Mouse (Mus musculus) urinary bladder, postnatal 14 days (tissue): ENCODE measurements at regions not wholly inside any gene's neighbourhood (a gene's known extent, or its start where the extent isn't known, plus 50 kb on each side); places are given as distances from the start of the nearest gene placed in this dataset.

Experiments
- DNase-seq: peaks from one replicate; pipeline ENCODE4 v3.0.0; 2021; ENCODE audit warnings: low spot score

DNA sequence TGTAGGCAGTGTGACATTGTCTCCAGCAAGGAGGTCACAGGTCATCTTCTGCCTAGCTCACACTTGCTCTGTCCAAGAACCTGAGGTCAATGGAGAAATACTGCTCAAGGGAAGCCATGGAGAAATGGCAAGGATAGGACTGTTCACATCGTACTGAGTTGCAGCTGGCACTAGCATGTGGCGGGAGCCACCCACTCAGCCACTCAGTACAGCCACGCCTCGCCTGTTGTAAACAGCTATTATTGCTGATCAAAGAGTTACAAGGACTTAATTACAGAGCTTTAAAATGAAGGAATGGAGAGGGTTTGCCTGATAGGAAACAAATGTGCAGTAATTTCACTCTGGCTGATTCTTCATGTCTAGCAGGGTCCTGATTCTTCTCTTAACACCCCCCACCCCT lies 64.8 kb downstream of the Dll1 start:
- DNase-seq: no peak

DNA sequence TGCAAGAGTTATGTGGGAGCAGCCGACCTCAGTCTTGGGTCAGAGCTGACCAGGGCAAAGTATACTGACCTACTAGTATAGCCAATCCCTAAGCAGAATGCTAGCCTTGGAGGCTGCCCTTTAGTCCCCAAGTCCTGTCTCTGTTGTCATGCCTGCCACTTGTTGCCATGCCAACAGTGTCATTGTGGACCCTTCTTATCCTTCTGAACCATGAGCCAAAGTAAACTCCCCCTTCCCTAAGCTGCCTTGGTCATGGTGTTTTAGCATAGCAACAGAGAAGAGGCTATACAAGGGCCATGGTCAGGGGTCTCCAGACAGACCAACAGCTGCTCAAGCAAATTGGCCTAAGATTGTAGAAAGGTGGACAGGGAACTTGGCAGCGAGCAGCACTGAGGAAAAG lies 66.2 kb downstream of the Dll1 start:
- DNase-seq: no peak

DNA sequence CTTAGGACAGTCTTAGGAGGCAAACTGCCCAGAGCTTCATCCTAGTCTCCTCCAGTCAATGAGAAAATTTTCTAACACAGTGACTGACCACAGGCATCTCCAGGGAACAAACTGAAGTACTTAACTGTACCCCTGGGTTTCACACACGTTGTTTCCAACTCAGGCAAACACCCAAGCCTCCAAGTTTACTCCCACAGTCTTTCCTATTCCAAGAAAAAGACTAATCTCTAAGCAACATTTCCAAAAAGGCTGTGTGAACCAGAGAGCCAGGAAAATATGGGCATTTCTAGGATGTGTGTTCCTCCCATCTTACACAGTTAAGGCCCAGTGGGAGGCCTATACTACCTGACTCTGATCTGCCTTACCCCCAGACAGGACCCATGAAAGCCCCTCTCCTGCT lies 74.6 kb downstream of the Dll1 start:
- no peak for DNase-seq

DNA sequence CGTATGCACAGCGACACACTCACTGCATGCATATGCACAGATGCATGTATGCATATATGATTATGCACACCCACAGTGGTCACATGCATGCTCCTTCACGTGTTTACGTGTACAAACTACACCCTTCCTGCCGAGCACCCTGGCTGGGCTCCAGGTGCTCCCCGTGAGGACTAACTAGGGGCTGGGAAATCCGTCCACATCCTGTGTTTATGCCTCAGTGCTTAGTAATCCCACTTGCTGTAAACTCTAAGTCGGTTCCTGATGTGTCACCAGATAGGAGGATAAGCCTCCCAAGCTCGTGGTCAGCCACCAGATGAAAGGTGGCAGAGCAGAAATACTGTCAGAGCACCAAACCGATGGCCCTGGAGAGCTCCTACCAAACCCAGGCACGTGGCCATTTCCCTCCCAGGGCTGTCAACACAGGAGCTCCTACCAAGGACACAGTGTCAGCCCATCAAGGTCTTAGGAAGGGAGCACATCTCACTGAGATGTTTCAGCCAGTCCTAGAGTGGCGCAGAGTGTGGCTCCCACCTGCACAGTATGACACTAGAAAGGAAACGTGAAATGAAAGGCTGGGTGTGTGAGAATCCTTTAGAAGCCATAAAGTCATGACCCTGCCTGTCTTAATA lies 76.8 kb downstream of the Dll1 start:
- DNase-seq: peak; percentile 14

DNA sequence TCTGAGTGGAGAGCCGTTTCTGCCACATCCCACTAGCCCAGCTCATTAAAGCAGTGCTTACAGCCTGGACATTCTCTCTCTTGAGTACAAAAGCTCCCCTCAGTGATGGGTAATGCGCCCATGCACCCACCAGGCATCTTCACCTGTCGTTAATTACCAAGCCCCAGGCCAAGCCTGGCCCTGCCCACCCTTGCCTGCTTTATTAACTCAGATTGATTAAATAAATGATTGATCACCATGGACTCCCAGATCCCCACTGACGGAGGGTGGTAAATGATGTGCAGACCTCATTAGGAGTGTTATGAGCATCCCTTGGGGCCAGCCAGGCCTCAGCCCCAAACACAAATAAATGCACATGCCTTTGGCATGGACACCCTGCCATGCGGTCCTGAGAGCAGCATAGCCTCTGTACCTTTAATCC lies 82.5 kb downstream of the Dll1 start:
- no peak for DNase-seq

DNA sequence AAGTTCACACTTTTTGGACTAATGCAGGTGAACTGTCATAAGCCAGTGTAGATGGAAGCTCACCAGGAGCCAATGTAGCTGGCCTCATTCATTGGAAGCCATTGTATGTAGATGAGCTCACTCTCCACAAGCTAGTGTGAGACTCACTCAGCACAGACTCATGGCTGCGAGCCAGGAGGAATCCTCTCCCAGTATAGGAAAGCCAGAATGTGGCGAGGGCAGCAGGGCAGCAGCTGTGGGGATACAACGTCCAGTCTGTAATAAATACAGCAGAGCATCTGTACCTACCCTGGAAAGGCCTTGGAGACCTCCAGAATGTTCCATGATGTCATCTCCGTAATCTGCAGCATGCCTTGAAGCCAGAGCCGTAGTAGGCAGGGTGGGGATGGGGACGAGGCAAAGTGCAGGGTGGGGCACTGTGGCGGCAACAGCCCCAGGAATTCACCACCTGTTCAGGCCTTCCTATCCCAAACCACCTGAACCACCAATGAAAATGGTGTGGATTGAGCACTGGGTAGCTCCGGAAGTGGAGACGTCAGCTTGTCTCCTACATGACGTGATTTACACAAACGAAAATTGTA lies 84.1 kb downstream of the Dll1 start:
- DNase-seq: no peak

DNA sequence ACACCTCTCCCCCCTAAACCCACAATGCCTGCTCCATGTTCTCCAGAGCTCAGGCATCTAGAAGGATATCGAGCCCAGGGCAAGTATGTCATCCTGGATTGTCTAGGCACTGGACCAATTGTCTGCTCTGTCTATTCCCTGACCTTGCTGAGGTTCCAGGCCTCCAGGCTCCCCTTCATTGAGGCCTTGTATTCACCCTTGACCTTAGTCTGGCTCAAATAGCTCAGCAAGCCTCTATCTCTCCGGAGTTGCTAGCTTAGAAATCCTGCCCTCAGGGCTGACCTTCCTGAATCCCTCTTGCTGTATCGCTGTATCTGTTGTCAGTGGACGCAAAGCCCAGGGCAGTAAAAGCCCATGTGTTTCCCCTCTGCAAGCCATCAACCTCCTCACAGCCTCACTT lies 85.0 kb downstream of the Dll1 start:
- no peak for DNase-seq

DNA sequence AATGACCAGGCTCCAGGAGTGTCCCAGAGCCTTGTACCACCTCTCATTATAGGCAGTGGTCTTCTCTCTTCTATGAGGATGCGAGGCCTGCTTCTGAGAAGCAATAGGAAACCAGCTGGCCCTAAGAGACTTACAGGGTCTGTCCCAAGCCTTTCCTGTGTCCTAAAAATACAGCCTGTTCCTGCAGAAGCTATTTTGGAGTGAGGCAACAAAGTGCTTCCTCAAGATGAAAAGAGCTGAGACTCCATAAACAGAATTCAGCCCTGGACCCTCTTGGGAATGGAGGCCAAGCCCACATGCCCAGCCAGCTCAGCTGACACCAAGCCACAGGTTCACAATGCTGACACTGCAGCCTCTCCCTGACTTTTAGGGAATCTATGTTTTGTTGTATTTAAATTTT lies 86.3 kb downstream of the Dll1 start:
- no peak for DNase-seq

DNA sequence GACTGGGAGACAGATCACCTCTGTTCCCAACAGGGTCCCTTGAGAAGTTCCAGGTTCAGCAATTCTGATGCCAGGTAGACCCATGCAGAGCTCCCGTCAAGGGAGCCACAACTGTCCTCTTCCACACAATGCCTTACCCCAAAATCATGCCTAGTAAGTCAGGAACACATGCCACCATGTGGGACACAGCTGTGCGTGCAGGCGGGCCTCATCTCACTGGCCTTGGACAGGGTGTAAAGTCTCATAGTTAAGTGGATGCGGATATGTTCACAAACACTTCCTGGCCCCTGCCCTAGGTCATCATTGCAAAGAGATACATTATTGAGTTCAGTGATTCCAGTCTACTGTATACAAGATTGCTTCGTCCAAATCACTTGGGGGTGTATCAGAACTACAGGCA lies 87.6 kb downstream of the Dll1 start:
- no peak for DNase-seq

DNA sequence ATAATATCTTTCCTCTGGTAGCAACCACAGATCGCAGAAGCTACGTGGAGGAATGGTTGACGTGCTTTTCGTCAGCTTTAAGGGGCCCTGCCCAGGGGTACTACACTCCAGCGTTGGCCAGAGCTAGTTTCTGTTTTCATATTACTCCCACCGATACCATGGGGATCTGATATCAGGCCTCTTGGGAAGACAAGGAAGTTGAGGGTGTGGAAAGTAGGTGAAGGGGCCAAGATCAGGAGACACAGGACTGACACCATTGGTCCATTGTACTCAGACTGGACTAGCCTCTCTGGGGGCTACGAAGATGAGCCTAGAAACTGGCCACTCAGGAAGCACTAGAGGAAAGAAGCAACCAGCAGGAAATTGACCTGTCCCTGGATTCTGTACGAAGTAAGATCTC lies 88.0 kb downstream of the Dll1 start:
- no peak for DNase-seq

DNA sequence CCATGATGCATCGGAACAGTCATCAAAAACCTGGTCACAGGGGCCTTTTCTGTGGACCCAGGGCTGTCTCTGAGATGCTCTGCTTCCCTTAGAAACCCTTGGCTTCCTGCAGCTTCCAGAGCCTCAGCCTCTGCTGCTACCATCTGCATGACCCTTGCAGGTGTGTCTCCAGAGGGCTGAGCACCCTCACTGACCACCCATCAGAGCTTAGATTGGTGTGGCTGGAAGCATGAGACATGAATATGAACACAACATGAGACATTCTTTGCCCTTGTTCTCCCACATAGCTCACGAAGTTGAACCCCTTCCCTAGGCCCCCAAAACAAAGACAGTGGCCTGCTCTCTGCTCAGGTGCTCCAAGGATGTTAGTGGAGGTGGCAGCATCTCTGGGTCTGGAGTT lies 90.1 kb downstream of the Dll1 start:
- no peak for DNase-seq

DNA sequence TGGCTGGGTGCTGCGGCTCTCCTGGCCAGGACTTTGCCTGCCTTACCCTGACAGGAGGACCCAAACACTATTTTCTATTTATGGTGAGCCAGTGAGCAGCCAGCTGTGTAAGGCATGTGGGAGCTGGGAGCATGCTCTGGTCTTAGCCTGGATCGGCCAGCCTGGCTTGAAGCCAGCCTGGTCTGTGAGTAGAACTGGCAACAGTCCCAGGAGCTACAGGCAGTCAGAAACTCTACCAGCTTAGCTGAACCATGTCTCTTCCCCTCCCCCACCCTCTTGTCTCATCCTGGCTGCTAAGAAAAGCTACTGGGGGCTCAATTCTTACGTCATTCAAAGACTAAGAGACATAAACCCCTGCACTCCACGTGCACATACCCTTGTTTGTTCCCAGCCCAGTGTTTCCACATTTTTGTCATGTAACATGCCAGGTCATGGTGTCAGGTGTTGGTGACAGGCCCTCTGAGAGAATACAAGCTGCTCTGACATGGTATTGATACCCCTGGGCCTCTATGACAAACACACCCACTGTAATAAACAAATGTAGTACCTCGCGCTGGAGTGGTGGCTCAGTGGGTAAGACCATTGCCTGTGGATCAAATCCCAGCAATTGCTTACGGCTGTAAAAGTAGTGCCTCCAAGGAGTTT lies 91.2 kb downstream of the Dll1 start:
- DNase-seq: peak; percentile 71

DNA sequence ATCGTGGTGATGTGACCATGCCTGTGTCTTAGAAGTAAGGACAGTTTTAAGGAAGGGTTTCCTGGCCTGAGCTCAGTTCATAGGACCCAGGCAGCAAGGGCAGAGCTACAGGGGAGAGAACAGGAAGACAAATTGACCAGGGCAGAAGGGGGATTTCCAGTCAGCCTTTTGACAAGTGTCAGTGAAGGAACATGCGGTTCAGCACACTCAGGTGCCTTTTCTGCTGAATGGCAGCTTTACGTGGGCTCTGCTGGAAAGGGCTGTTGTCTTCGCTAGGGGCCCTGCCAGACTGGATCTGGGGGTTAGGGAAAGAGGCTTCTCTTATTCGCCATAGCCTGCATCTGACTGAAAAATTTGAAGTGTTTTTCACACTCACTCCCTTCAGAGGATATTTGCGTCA lies 106.8 kb downstream of the Dll1 start:
- DNase-seq: no peak

DNA sequence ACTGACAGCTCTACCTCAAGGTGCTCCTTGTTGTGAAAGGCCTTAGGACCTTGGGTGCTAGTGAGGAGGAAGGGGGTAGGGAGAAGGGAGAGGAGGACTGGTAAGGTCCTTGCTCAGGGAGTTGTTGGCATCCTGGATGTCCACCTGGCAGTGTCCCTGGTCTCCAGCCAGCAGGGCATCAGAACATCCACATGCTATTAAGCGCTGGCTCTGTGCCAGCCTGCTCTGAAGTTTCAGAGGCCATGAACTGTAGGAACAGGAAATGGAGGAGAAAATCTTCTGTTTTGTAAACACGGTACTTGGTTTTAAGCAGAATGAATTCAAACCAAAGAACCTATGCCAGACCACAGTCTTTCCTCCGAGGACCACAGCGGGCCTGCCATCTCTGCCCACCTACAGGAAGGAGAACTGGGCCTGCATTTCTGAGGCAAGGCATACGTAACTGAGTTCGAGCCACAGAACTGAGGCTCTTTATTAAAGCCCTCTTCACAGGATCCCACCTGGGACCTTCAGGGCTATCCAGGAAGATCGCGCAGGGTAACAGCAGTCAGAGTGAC lies 107.5 kb downstream of the Dll1 start:
- DNase-seq: no peak

DNA sequence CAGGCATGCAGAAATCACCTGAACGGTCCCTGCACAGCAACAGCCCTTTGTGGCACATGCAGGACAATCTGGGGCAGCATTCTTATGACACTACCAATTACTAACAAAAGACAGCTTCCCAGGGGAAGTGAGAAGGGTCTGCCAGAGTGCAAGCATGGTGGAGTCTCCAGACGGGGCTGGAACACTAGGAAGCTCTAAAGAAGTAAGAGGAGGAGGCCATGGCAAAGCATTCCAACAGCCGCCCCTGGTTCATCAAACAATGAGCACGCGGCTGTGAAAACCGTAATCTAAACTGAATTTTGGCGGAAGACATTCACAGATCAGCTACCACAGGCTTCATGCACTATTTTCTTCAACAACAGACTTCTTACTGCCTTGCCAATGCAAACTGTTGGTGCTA lies 109.0 kb downstream of the Dll1 start:
- no peak for DNase-seq

DNA sequence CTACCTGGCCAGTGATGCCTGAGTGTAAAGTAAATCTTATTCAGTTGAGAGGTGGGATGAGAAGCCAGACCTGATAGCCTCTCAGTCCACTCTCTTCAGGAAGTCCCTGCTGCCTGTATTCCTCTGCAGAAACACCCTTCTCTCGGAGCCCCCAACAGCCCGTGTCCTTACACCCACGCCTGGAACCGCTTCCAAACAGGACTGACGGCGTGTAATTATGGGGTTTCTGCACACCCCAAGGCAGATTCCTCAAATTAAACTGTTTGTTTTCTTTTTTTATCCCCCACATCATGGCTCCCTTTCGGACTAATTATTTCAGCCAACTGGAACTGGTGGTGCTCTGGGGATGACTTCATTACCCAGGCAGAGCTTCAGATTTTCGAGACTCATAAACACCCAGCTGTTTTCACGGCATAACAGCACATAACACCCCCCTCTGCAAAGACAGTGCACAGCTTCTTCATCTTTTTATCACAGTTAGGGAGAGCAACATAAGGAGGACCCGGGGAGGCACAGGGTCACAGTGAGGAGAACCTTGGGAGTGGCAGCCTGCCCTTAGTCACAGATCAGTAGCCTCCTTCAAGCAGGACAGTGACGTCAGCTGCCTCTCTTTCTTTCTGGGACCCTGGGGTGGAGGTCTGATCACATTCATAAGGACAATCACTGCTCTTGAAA lies 117.1 kb downstream of the Dll1 start:
- DNase-seq: no peak

DNA sequence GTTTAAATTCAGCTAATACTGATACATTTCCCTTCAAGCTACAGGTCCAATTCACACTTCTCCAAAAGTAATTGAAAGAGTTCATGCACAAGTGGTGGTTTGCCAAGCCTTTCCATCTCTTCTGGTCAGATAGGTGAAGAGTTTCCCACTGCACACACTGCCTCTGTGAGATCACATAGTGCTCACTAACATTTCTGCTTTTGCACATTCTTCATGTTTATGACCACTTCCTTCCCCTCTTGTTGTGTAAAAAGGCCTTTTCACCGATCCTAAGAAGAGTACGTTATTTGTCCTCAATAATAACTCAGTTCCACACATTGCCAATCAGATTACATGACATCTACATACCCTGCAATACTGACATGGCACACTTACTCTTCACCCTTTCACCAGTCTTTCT lies 120.8 kb downstream of the Dll1 start:
- DNase-seq: no peak

DNA sequence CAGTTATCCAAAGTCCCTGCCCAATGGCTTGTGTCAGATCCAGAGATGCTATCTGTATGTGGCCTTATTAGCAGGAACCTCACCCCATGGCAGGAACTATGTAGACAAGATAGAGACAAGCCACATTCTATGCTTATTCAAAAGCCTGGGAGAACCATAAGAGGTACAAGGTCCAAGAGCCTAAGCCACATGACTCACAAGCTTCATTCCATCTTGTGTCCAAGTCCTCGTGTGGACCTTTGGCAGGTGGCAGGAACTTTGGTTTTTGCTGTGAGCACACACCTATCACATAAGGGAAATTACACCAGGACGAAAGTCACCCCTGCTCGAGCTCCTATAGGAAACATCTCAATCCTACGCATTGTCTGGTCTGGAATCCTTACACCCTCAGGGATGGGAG lies 122.9 kb downstream of the Dll1 start:
- DNase-seq: no peak

DNA sequence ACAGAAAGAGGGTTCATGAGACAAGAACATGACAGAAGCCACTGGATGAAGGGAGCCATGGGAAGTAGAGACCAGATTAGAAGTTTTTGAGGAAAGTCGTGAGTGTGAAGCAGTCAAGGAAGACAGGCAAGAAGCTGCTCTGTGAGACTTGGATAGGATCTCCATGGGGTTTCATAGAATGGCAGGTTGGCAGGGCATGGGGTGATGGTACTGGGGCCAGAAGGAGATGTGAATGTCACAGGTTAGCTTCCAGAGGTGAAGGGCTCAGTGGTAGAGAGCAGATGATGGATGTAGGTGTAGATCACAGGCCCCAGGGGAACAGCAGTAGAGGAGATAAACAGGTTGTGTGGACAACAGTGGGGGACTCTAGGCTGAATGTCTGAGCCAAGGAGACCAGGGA lies 123.4 kb downstream of the Dll1 start:
- DNase-seq: no peak

DNA sequence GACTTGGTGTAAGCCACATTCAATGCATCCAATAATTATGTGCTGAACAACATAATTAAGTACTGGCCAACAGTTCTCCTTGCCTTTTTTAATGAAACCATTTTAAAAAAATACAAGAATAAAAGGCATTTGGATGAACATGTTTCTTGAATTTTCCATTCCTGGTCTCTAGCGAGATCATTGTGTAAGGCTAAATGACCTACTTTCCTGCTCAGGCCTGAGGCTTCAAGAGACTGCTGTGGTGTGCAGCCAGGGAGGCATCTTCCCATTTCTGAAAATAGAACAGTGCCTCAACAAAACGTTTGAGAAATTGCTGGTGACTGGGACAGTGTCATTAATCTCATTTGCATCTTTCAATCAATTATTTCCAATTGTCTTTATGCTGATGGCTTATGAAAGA lies 124.5 kb downstream of the Dll1 start:
- no peak for DNase-seq

DNA sequence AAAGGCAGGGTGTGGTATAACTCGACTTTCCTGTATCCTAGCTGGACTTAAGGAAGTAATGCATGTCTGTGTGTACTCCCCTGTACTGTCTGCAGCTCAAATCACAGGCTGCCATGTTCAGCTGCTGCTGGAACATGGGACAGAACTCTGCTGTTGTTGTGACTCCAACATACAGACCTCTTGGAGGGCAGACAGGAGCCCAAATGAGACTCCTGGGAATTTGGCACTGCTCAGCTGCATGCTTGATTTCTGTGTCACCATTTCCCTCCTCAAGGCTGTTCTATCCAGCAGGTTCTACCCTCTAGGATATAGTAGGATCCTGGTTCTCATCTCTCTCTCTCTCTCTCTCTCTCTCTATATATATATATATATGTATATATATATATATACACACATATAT lies 125.0 kb downstream of the Dll1 start:
- no peak for DNase-seq

DNA sequence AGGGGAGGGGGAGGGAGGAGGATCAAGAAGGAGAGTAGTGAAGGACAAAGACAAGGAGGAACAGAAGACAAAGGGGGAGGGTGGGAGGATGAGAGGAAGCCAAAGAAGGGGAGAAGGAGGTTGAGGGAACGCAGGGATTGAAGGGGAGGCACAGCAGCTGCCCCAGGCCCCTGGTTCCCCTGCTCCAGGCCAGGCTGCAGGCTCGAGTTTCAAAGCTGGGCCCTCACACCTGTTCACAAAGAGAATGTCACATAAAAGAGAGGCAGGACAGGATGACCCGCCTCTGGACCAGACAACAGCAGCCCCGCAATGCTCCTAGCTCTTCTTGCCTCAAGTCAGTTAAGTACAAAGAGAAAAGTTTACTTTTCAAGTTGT lies 128.3 kb downstream of the Dll1 start:
- DNase-seq: no peak
